Mouse (Mus musculus): Measurements from ENCODE around the gene Coq10a. TPM values are rescaled to one million over a fixed set of nuclear protein-coding genes. Genes with fewer than 3 reads are reported as not detected.
A peak's percentile ranks its signal among the peaks of the same experiment; 100 is the strongest.

Coq10a gene
- polyA plus RNA-seq, 1 experiment: 79.1 TPM

GRCm38 (mm10) chr10:128323516-128323915, 45.3 kb downstream of the Coq10a start:
- Histone ChIP-seq H3K27ac (ENCODE audit: insufficient read depth, low read depth, low read length) (peak overlapping the region; percentile 80), H3K4me1 (ENCODE audit: control insufficient read depth, insufficient read depth, insufficient read length, low read length) (peaks cover 6% of the 10 kb centered on the region; the same call in 1 of the 2 replicates), H3K36me3 (ENCODE audit: control insufficient read depth, insufficient read depth, low read length) (peaks cover 42% of the 10 kb centered on the region), H3K4me3 (ENCODE audit: low read depth, low read length) (peak overlapping the region; percentile 88), H3K27me3 (ENCODE audit: control insufficient read depth, insufficient read depth, low read length) (no peaks in the 10 kb centered on the region)
- WGBS: 35% methylated on average over 8 of the region's 8 CpGs
- TF ChIP-seq CTCF (IDR thresholded peaks at IDR 0.05; ENCODE audit: extremely low read depth, insufficient read length, insufficient replicate concordance, low read depth, low read length) (no peak), POLR2A (IDR thresholded peaks at IDR 0.05; ENCODE audit: low read depth, low read length) (no peak)

- H3K27ac ChIP-seq (ENCODE audit: insufficient read depth, low read depth, low read length): peak within 1 kb of the TSS; percentile 80
Observed at GRCm38 (mm10) chr10:128322141-128323108, 46.4 kb downstream of the Coq10a start, which contains the start of gene Cnpy2. Gene Cnpy2, plus strand, starts transcription at chr10:128322459.

GRCm38 (mm10) chr10:128321641-128322040, 47.2 kb downstream of the Coq10a start:
- 19% methylated on average over 12 of the region's 12 CpGs for WGBS
- H3K27ac ChIP-seq (ENCODE audit: insufficient read depth, low read depth, low read length): no peak overlapping the region
- H3K4me1 ChIP-seq (ENCODE audit: control insufficient read depth, insufficient read depth, insufficient read length, low read length): peaks cover 6% of the 10 kb centered on the region; the same call in 1 of the 2 replicates
- TF ChIP-seq POLR2A (IDR thresholded peaks at IDR 0.05; ENCODE audit: low read depth, low read length) (no peak), CTCF (IDR thresholded peaks at IDR 0.05; ENCODE audit: extremely low read depth, insufficient read length, insufficient replicate concordance, low read depth, low read length) (no peak)
- H3K36me3 ChIP-seq (ENCODE audit: control insufficient read depth, insufficient read depth, low read length): peaks cover 47% of the 10 kb centered on the region
- no peaks in the 10 kb centered on the region for H3K27me3 ChIP-seq (ENCODE audit: control insufficient read depth, insufficient read depth, low read length)
- H3K4me3 ChIP-seq (ENCODE audit: low read depth, low read length): no peak overlapping the region; the same call in 1 of the 2 replicates

More at GRCm38 (mm10) chr10:128322141-128323108, 46.4 kb downstream of the Coq10a start, which contains the start of gene Cnpy2:
- H3K4me1 ChIP-seq (ENCODE audit: control insufficient read depth, insufficient read depth, insufficient read length, low read length): peaks cover 6% of the 10 kb centered on the region; the same call in 1 of the 2 replicates
- no peaks in the 10 kb centered on the region for H3K27me3 ChIP-seq (ENCODE audit: control insufficient read depth, insufficient read depth, low read length)
- H3K36me3 ChIP-seq (ENCODE audit: control insufficient read depth, insufficient read depth, low read length): peaks cover 48% of the 10 kb centered on the region
- H3K4me3 ChIP-seq (ENCODE audit: low read depth, low read length): peak within 1 kb of the TSS; percentile 88
- under 1% methylated on average over 40 of the region's 40 CpGs for WGBS
- TF ChIP-seq CTCF (IDR thresholded peaks at IDR 0.05; ENCODE audit: extremely low read depth, insufficient read length, insufficient replicate concordance, low read depth, low read length): no peak
- TF ChIP-seq POLR2A (IDR thresholded peaks at IDR 0.05; ENCODE audit: low read depth, low read length): peak; percentile 35

GRCm38 (mm10) chr10:128315578-128315977, 53.2 kb downstream of the Coq10a start:
- H3K4me1 ChIP-seq (ENCODE audit: control insufficient read depth, insufficient read depth, insufficient read length, low read length): peaks cover 2% of the 10 kb centered on the region; the same call in 1 of the 2 replicates
- H3K27ac ChIP-seq (ENCODE audit: insufficient read depth, low read depth, low read length): no peak overlapping the region
- TF ChIP-seq CTCF (IDR thresholded peaks at IDR 0.05; ENCODE audit: extremely low read depth, insufficient read length, insufficient replicate concordance, low read depth, low read length): no peak
- no peak for TF ChIP-seq POLR2A (IDR thresholded peaks at IDR 0.05; ENCODE audit: low read depth, low read length)
- H3K27me3 ChIP-seq (ENCODE audit: control insufficient read depth, insufficient read depth, low read length): no peaks in the 10 kb centered on the region
- H3K4me3 ChIP-seq (ENCODE audit: low read depth, low read length): no peak overlapping the region
- WGBS: 67% methylated on average over 8 of the region's 8 CpGs
- peaks cover 67% of the 10 kb centered on the region for H3K36me3 ChIP-seq (ENCODE audit: control insufficient read depth, insufficient read depth, low read length)

Other genes starting within 250 kb of the Coq10a start
- 20.8 and 34.9 TPM in 2 replicates for gene Rbms2, start 188.7 kb downstream of the Coq10a start, polyA plus RNA-seq (2012; rRNA removed)
- gene Gls2, start 174.5 kb downstream of the Coq10a start, polyA plus RNA-seq (2012; rRNA removed): 7.5 and 28.7 TPM in 2 replicates
- gene Spryd4, start 157.2 kb downstream of the Coq10a start, polyA plus RNA-seq (2012; rRNA removed): 9.4 and 10.5 TPM in 2 replicates
- gene Mip, start 143.2 kb downstream of the Coq10a start, polyA plus RNA-seq (2012; rRNA removed): not detected in 2 replicates
- 1.5 and 2.0 TPM in 2 replicates for gene Timeless, start 136.9 kb downstream of the Coq10a start, polyA plus RNA-seq (2012; rRNA removed)
- gene Apon, start 114.9 kb downstream of the Coq10a start, polyA plus RNA-seq (2012; rRNA removed): 0.05 TPM in 1 of 2 replicates, not detected in the other
- gene Apof, start 100.3 kb downstream of the Coq10a start, polyA plus RNA-seq (2012; rRNA removed): 0.08 TPM in 1 of 2 replicates, not detected in the other
- 15.3 and 46.8 TPM in 2 replicates for gene Stat2, start 98.4 kb downstream of the Coq10a start, polyA plus RNA-seq (2012; rRNA removed)
- not detected in 2 replicates for gene Il23a, start 70.2 kb downstream of the Coq10a start, polyA plus RNA-seq (2012; rRNA removed)
- gene Pan2, start 65.7 kb downstream of the Coq10a start, polyA plus RNA-seq (2012; rRNA removed): 10.3 and 17.7 TPM in 2 replicates
- gene Cnpy2, start 46.5 kb downstream of the Coq10a start, polyA plus RNA-seq (2012; rRNA removed): 31.8 and 46.6 TPM in 2 replicates
- 233 and 588 TPM in 2 replicates for gene Cs, start 31.3 kb downstream of the Coq10a start, polyA plus RNA-seq (2012; rRNA removed)
- 15.3 and 22.1 TPM in 2 replicates for gene Ankrd52, start 8.1 kb upstream of the Coq10a start, polyA plus RNA-seq (2012; rRNA removed)
- gene Slc39a5, start 32.2 kb upstream of the Coq10a start, polyA plus RNA-seq (2012; rRNA removed): 165 and 301 TPM in 2 replicates
- 21.6 and 37.8 TPM in 2 replicates for gene Nabp2, start 42.5 kb upstream of the Coq10a start, polyA plus RNA-seq (2012; rRNA removed)
- 11.0 and 23.0 TPM in 2 replicates for gene Rnf41, start 42.7 kb upstream of the Coq10a start, polyA plus RNA-seq (2012; rRNA removed)
- gene Smarcc2, start 90.3 kb upstream of the Coq10a start, polyA plus RNA-seq (2012; rRNA removed): 44.0 and 98.4 TPM in 2 replicates
- 492 and 749 TPM in 2 replicates for gene Myl6, start 125.1 kb upstream of the Coq10a start, polyA plus RNA-seq (2012; rRNA removed)
- gene Myl6b, start 129.7 kb upstream of the Coq10a start, polyA plus RNA-seq (2012; rRNA removed): 0.43 and 1.2 TPM in 2 replicates
- 20.0 and 26.3 TPM in 2 replicates for gene Esyt1, start 156.9 kb upstream of the Coq10a start, polyA plus RNA-seq (2012; rRNA removed)
- gene Zc3h10, start 178.8 kb upstream of the Coq10a start, polyA plus RNA-seq (2012; rRNA removed): 6.4 and 15.2 TPM in 2 replicates
- 1,613 and 1,655 TPM in 2 replicates for gene Rpl41, start 180.3 kb upstream of the Coq10a start, polyA plus RNA-seq (2012; rRNA removed)
- gene Pa2g4, start 197.0 kb upstream of the Coq10a start, polyA plus RNA-seq (2012; rRNA removed): 3.2 and 6.9 TPM in 2 replicates
- gene Erbb3, start 220.7 kb upstream of the Coq10a start, polyA plus RNA-seq (2012; rRNA removed): 32.3 and 127 TPM in 2 replicates

Measured in small intestine, adult 2 months (tissue).